Mouse (Mus musculus): Measurements from ENCODE around the gene Arl4c.
"Not testable (repeated sequence)": the region's sequence is repeated elsewhere in the genome, so short reads cannot be mapped to it uniquely, and the experiment has no call there.

Gene Arl4c

DNA sequence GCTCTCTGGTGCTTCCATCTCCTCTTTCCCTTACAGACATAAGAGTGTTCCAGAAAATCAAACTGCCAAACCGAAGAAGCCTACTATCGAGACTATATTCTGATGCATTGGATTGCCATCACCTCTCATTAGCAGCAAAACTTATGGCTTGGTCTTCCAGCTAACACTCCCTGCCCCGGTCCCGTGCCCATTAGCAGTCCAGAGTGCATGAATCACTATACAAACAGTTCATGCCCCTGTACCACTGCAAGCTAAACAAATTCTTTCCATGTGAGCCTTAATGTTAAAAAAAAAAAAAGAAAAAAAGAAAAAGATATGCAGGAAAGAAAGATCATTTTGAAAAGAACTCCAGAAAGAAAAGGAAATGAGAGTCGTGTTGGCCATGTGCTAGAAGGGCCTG lies 39.3 kb downstream of the Arl4c start:
- in situ Hi-C loops (cut with MboI, MseI): no loop called here

DNA sequence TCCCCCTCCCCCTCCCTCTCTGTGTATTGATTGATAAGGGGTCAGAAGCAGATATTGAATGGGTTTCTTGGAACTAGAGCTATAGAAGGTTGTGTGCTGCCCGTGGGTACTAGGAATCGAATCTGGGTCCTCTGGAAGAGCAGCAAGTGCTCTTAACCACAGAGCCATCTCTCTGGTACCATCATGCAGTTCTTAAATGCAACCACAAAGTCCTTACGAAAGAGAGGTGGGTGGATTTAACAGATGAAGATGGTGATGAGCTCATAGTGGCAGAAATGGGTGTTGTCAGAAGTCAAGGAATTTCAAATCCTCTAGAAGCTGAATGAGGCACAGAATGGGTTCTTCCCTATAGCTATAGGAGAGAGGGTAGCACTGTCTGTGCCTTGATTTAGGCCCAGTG lies 40.8 kb downstream of the Arl4c start:
- in situ Hi-C loops (cut with MboI, MseI): no loop called here

DNA sequence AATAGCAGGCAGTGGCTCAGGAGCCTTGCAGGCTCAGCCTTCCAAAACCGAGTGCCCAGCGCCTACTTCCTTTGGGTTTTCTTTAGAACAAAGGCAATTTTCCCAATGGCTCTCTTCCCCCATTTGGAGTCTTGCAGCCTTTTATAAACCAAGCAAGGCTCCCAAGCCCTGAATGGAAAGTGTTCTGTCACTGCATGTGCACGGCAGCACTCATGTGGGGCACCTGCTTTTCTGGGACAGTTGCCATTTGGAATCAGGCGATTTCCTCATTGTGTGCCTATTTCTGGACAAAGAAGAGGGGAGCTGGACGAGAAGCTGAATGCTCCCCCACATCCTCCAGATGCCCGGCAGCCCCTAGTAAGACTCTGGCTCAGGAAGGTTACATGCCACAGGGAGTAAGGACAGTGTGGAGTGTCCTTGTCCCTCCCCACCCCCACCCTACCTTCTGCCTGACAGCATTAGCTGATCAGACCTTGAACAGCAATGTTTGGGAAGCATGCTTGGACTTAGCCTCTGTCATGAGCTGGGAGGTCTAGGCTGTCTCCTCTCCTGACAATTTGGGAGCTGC lies 43.6 kb downstream of the Arl4c start:
- in situ Hi-C loops (cut with MboI, MseI): no loop called here

DNA sequence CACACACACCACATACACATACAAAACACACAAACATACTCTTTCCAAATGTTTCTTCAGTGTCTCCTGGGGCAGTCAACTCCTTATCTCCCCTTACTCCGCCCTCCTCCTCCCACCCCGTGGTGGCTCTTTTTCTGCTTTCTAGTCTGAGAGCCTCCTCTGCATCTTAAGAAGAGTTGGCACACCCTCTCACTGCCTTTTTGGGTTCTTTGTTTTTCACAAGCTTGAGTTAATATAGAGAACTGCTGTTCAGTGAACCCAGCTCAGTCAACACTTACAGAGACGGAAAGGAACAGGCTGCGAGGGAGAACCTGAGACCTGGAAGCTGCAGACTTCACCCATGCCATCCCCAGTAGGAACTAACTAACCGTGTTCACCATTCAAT lies 45.9 kb downstream of the Arl4c start:
- in situ Hi-C loops (cut with MboI, MseI): no loop called here

GRCm38 (mm10) chr1:88655473-88656095 lies 46.4 kb downstream of the Arl4c start:
- in situ Hi-C loops (cut with MboI, MseI): no loop called here

- in situ Hi-C loops (cut with MboI, MseI): loop anchor here in 1 of 2 experiments (5.0 kb wide), 1 partner anchor 38 kb away; no protein-coding TSS in a partner anchor
Measured at GRCm38 (mm10) chr1:88654521-88655472, 47.2 kb downstream of the Arl4c start.

DNA sequence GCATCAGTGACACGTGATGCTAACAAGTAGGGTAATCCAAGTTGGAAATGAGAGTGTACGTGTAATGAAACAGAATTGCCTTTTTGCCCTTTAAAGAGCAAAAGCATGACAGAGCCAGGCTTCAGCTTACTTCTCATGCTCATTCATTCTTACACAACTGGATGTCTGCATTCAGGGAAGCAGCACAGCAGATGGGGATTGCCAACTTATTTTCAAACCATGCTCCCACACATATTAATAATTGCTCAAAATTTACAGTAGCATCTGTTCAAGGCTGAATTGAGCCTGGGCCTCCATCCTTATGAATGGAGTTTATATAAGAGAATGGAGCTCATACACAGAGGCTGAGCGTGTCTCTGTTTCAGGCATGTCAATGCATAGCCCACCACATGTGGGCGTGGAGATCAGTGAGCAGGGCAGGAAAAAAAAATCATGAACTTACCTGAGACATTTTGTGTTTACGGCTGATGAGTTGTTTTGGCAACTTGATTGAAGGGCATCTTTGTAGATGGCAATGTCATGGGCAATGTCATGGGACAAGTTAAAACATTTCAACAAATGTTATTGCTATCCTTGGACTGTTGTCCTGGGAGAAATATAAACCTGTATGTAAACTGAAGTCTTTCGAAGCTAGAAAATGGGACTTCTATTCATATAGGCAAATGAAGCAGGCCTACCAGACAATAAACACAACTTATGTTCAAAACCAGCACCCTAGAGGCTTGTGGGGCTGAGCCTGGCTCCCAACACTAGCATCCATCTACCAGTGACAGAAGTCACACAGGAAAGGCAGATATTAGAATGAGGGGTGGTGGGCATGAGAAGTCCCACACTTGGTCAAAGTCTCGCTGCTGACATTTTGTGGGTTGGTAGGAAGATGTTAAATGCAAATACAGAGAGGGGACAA lies 48.2 kb downstream of the Arl4c start:
- in situ Hi-C loops (cut with MboI, MseI): loop anchor here in 1 of 2 experiments (5.0 kb wide), 1 partner anchor 38 kb away; no protein-coding TSS in a partner anchor

GRCm38 (mm10) chr1:88652682-88653081 lies 49.3 kb downstream of the Arl4c start:
- in situ Hi-C loops (cut with MboI, MseI): loop anchor here in 1 of 2 experiments (5.0 kb wide), 1 partner anchor 40 kb away; no protein-coding TSS in a partner anchor

- in situ Hi-C loops (cut with MboI, MseI): loop anchor here in 1 of 2 experiments (5.0 kb wide), 1 partner anchor 41 kb away; no protein-coding TSS in a partner anchor
Measured at GRCm38 (mm10) chr1:88651668-88652067, 50.4 kb downstream of the Arl4c start.

- in situ Hi-C loops (cut with MboI, MseI): no loop called here
Measured at GRCm38 (mm10) chr1:88648742-88649141, 53.3 kb downstream of the Arl4c start.

GRCm38 (mm10) chr1:88645599-88646119 lies 56.4 kb downstream of the Arl4c start:
- in situ Hi-C loops (cut with MboI, MseI): no loop called here

DNA sequence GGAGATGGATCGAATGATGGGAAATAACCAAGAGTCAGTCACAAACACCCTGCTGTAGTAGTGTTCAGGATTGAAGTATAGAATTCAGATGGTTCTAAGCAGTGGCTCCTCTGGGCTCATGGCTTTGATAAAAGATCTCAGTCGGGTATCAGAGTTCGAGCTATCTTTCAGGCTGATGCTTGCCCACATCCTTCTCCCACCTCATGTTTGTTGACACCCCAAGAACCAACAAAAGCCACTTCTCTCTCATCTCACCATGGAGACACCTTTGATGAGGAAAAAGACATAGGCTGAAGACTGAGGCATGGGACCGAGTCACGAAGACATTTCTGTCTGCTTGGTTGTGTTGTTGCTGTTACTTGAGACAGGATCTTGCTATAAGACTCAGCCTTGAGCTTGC lies 57.6 kb downstream of the Arl4c start:
- in situ Hi-C loops (cut with MboI, MseI): no loop called here

DNA sequence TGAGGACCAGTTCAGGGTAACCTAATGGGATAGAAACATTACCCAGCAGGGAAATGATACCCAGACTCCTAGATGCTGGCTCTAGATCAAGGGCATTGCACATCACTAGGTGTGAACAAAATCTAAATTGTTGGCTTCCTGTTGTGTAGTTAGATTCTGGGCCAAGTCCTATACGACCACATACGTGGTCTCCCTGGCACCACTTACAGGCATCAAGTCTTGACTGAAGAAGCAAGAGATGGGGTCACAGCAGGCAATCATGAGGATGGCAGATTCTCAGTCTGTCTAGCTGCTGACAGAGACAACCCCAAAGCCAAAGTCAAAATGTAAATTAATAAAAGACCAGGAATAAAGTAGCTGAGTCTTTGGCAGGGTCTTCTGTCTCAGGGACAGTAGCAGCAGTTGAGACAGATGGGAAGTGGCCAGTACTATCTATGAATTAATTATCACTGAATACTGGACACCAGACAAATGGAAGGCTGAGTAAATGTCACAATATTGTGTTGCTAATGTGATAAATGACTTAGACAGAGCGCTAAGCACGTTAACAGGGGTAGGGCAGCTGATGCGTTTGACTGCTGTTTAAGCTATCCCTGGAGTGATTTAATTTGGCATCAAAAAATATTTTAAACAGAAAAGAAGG lies 58.7 kb downstream of the Arl4c start:
- in situ Hi-C loops (cut with MboI, MseI): no loop called here

DNA sequence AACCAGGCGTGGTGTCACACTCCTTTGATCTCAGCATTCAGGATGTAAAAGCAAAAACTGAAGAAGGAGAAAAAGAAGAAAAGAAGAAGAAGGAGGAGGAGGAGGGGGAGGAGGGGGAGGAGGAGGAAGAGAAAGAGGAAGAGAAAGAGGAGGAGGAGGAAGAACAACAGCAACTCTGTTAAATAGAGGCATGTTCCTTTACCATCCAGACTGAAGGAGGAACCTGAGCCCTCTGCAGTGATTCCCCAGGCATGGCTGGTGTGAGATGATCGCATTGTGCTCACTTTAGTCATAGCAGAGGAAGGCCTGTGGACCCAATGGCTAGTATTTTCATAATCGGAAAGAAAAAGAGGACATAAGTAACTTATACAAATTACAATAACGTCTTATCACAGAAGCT lies 59.3 kb downstream of the Arl4c start:
- in situ Hi-C loops (cut with MboI, MseI): no loop called here

GRCm38 (mm10) chr1:88641678-88642215 lies 60.3 kb downstream of the Arl4c start:
- in situ Hi-C loops (cut with MboI, MseI): no loop called here

GRCm38 (mm10) chr1:88641194-88641593 lies 60.8 kb downstream of the Arl4c start:
- in situ Hi-C loops (cut with MboI, MseI): no loop called here

- in situ Hi-C loops (cut with MboI, MseI): no loop called here
Measured at GRCm38 (mm10) chr1:88639432-88640281, 62.4 kb downstream of the Arl4c start.

DNA sequence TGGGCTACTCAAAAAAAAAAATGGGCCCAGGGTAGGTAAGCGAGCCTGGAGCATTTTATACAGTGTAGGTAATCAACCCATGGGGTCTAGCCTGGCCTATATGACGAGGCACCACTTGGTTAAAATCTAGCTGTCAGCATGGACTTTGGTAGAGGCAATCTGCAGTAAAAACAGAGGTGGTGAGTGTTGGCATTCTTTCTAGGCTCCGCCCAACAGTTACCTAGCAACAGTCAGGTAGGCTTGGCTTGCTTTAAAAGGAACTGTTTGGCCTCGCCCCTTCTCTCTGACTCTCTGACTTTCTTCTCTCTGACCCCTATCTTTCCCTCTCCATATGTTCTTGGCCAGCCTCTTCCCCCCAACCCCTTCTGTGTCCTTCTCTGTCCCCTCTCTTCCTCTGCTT lies 63.4 kb downstream of the Arl4c start:
- in situ Hi-C loops (cut with MboI, MseI): no loop called here

- in situ Hi-C loops (cut with MboI, MseI): not testable (repeated sequence)
Measured at GRCm38 (mm10) chr1:88636579-88637161, 65.4 kb downstream of the Arl4c start.

Measured in T-helper 17 cell (primary cell).